Mouse (Mus musculus) T-cell, adult 2 months (primary cell): Measurements from ENCODE around the gene Pgpep1.
A peak's percentile ranks its signal among the peaks of the same experiment; 100 is the strongest.

Experiments used
- DNase-seq: peaks from one replicate; pipeline ENCODE4 v3.0.0; 2022; ENCODE audit warnings: low spot score

Pgpep1 gene

DNA sequence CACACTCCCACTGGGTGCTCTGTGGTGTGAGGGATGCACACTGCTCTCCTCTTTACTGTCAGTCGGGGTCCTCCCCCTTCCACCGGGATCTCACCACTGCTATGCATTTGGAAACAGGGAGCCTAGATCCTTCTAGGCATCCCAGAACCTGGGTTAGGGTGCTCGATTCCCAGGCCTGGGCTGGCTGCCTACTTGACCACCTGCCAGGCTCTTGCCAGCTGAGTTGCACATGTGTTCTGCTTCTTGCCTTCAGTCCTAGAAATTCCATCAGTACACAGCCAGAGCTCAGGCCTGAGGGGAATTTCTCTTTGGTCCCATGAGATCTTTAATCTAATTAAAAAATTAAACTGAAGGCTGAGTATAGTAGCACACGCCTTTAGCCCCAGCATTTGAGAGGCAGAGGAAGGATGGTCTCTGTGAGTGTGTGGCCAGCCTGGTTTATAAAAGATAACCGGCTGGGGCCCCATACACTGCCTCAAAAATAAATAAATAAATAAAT is 29.8 kb upstream of the Pgpep1 start:
- no peak for DNase-seq

DNA sequence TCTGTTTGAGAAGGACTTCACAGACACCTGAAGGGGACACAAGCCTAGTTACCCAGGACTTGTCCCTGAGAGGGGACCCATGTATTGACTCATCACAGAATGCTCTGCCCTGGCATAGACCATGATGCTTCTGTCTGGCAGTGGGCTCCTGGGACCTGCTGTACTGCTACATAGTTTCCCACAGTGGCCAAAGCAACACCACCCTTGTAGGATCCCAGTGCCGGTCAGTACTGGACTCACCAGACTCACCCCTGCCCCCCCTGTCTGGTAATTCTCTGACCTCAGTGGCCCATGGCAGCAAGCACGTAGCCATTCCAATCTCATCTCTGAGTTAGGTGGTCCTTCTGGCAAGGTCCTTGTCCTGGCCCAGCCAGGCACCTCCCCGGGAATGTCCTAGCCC is 27.9 kb upstream of the Pgpep1 start:
- no peak for DNase-seq

DNA sequence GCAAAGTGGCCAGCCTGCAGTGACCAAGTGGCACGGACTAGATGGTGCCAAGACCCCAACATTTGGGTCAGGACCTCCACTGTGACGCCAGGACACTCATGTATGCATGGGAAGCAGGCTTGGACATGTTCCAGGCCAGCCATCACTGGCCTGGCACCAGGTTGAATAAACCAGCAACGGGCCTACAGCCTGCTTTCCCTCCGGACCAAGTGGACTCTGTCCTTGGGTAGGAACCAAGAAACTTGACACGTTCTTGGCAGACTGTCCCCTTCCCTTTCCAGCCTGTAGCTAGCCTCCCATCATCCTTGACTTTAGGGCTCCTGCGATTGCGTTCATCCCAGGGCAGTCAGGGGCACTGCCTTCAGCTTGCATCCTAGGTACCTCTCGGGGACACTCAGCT is 27.4 kb upstream of the Pgpep1 start:
- no peak for DNase-seq

DNA sequence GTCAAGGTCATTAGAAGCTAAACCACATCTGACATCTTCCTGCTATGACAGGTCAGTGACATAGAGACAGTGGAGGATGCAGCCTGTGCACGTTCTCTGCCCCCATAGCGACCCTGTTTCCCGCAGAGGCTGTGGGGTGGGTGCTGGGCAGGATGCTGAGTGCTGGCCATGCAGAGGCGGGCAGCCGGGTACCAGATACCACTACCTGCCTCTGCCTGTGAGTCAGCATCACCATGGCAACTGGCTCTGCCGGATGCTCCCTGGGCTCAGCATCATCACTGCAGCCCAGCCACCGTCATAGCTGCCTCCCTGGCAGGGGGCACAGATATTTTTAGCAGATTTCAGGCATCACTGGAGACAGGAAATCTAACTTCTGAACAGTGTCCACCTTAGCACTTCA is 24.1 kb upstream of the Pgpep1 start:
- peak; percentile 61 for DNase-seq

DNA sequence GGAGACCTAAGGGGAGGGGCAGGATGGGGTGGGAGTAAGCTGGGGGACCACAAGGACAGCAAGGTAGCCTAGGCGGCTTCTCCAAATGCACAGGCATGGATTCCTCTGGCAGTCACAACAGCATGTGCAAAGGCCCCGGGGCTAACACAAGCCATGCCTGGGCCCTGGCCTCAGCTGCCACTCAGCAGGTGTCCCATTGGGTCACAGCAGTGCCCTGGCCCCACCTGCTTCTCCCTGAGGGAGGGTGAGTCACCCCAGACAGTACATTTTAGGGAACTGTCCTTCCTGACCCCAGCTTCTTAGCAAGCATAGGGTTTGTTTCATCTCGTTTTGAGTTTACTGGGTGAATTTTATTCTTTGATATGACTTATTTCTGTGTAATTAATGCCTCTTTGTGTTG is 22.5 kb upstream of the Pgpep1 start:
- no peak for DNase-seq

DNA sequence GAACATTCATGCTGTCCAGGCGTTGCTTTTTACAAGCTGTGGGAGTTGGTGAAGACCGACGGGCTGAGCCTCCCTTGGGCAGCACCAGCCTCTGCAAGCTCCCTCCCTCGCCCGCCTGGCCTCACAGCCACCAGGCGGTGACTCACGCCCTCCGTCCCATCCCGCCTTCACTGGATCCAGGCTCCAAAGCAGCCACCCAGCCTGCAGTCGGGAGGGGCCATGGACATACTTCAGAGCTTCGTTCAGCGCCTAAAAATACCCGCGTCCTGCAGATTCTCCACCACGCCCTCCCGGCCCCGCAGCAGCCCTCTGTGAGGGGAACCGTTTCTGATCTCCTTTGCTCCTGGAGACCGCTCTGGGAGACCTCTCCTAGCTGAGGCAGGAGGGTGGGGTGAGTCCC is 22.0 kb upstream of the Pgpep1 start:
- DNase-seq = no peak

DNA sequence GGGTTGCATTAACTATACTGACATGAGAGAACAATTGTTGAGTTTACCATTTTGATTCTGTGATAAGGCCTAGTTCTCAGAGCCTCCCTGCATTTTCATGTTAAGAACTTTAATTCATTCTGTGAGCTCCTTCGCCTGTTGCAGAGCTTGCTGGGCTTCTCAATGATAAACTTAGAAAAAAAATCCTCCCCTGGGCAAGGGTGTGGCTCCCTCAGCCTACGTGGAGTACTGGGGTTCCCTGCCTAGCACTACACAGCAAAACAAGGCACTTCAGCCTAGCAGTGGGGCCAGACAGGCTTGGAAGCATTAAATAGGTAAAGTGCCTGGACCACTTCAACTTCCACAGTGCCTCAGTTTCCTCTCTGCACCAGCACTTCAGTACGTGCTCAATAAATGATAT is 21.2 kb upstream of the Pgpep1 start:
- DNase-seq = no peak

DNA sequence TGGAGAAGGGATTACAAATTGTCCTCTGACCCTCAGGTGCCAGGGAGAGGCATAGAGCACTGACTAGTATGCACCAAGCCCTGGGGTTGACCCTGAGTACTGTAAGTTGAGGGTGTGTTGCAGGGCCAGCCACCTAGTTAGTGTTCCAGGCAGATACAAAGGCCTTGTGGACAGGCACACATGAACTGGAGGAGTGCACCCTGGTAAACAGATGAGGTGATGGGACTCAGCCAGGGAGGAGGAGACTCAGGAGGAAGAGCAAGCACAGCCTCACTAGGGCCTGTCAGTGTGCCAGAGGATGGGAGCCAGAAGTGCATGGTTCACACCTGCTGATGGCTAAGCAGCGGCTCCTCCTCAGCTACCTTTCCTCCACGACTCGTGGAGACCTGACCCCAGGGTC is 19.9 kb upstream of the Pgpep1 start:
- DNase-seq = no peak

DNA sequence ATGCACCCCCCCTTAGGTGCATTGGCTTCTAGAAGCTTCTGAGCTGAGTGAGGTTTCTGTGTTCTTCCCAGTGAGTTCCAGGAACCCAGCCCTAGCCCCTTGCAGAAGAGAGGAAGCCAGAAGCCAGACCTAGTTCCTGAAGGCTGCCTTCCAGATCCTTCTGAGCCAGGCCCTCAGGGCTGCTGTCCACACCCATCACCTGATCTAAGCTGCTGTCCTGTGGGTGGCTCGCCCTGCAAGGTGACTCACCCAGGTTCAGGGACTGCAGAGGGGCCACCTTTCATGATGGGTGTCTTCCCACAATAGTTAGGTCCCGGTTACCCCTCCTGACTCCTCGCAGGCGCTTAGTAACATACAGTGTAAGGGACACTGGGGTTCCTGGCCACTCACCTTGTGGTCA is 19.2 kb upstream of the Pgpep1 start:
- no peak for DNase-seq

DNA sequence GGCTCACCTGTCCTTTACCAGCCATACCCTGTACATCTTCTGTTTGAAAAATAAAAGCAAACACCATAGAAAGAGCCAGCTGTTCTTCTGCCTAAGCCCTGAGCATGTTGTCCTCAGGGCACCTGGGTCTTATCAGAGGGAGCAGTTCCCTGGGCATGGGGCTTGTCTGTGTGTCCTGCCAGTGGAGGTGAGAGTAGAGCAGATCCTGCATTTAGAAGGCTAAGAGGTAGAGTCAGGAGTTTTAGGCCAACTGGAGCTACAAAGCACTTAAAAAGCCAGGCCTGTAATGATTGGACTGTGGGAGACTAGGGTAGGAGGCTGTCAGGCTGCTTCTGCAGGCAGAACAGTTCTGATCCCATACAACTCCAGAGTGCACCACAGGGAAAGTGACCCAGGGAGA is 18.5 kb upstream of the Pgpep1 start:
- DNase-seq = no peak

DNA sequence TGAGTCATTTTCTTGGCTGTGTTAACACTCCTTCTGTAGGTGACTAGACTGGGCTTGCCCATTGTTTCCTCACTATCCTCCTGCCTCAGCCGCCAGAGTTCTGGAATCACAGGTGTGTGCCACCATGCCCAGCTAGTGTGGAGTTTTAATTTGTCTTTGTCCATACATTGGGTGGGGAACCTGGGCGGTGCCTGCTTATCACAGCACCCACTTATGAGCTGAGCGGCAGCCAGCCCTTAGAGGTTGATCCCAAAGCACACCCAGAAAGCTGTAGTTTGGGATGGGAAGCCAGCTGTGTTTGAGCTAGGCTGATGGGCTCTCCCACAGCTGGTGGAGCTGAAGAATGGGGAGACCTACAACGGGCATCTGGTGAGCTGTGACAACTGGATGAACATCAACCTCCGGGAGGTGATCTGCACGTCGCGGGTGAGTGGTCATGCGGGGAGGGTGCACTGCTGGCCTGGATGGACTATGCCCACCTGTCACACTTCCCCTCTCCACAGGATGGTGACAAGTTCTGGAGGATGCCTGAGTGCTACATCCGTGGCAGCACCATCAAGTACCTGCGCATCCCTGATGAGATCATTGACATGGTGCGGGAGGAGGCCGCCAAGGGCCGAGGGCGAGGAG is 17.4 kb upstream of the Pgpep1 start:
- no peak for DNase-seq

DNA sequence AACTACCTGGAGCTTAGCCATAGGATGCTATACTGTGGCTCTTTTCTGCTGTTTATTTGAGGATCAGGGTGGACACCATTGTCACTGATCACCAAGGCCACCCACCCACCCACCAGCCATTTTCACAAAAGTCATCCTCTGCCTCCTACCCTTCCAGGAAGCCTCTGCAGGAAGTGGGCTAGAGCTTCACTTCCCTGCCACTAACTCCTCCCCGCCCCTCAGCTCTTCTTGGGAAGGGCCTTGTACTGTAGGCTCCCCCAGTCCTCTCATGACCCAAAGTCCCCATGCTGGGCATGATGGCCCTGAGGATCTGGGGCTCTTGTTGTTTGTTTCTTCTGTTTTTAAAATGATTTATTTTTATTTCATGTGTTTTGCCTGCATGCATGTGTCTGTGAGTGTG is 15.1 kb upstream of the Pgpep1 start:
- peak; percentile 75 for DNase-seq

DNA sequence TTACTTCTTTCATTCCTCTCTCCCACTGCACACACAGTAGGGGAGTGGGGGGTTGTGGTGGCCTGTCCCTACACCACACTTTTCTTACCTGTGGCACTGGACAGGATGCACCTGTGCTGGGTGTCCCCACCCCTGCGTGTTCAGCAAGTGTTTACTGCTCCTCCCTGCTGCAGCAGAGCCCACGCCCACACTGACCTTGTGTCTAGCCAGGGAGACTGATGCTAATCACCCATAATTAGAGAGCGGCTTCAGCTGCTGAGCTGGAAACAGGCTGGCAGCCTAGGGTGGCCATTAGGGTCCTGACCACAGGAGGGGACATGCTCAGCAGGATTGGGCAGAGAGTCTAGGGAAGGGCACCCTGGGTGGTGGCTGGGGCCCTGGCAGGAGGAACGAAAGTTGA is 14.5 kb upstream of the Pgpep1 start:
- no peak for DNase-seq

DNA sequence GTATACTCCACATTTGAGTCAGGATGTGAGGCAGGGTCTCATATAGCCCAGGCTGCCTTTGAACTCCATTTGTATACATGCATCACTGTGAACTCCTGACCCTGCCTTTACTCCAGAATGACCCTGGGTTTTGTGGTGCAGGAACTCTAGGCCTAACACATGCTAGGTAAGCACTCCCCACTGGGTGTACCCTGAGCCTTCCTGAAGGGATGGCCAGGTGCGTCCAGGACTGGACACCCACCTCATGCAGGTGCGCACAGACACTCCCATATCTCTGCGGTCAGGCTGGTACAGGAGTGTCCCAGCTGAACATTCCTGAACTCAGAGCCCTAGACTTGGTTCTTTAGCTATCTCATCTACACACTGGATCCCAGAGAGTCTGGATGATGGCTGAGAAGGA is 13.9 kb upstream of the Pgpep1 start:
- DNase-seq = no peak

DNA sequence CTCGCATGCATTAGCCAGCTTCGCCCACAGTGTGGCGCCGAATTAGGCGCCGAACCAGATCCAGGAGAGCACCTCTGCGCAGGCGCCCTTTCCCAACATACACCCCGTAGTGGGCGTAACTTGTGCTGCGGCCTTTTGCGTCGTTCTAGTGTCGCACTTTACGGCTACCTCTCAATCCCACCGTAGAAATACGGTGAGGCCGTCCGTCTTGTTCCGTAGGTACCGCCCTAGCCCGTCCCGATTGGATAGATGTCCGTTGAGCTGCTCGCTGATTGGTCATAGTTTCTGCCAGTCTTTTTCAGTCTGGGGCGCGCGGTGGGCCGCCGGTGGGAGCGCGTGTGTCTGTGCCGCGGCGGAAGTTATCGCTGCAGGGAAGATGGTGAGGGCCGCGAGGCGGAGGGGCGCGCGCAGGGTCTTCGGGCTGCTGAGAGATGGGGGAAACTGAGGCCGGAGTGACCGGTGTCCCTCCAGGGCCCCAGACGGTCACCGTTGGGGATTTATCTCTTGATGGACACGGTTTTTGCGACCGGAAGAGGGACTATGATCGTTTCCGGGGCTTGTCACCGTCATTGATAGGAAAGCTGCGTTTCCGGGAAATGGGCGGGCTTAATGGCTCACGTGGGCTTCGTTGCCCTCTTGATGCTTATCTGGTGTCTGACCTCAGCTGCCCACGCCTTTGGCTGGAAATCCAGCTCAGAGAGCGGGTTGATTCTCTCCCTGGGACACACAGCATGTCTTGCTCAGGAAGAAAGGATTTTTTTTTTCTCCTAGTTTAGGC is 13.1 kb upstream of the Pgpep1 start, which contains the start of gene Lsm4:
TSS of gene Lsm4 (plus strand) at position 170 of the 778 bp plus-strand sequence.
- DNase-seq = peak; percentile 98

DNA sequence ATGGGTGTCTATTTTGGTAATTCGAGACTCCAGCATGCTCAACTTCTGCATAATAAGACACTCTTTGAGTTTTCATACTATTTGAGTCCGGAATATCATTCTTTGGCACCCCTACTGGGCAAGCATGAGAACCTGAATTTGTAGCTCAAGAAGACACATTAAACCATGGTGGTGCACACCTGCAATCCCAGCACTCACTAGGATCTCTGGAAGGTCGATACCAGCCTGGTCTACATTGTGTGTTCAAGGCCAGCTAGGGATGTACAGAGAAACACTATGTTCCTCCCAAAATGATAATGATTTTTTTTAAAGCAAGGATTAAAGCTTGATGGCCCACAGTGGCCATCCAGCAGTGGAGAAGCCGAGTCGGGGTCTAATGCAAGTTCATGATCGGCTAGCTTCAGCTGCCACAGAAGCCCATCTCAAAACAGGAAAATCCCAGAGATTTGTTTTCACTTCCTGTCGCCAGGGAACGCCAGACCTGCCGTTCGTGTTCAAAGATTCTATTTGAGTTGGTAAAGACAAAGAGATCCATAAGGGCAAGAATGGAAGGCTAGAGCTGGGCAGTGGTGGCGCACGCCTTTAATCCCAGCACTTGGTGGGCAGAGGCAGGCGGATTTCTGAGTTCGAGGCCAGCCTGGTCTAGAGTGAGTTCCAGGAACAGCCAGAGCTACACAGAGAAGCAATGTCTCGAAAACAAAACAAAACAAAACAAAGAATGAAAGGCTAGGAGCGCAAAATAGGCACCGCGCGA is 12.3 kb upstream of the Pgpep1 start:
- DNase-seq = no peak

DNA sequence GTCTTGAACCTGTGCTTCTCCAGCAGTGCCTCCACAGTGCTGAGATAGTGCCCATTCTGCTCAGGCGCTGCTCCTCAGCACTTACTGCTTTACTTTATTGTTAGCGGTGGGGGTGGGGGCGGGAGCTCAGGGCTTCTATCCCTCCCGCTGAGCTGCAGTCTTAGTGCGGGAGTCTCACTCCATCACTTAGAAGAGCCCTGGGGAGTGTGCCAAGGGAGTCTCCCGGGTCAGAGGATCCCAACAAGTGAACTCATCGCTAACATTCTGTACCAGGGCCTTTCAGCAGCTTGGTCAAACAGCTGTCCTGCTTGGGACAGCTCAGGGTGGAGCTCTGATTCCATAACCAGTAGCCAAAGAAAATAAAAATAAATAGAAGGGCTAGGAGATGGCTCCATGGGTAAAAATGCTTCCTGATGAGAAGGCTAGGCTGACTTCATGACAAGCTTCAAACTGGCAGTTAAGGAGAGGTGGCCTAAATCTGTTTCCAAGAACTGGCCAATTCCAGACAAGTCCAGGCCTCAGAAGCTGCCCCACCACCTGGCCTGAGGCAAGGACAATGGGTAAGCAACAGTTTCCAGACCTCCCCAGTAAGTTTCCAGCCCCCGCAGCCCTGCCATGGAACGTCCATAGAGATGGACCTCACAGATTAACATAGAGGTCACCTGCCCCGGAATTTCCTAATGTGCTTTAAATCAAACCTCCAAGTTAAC is 11.6 kb upstream of the Pgpep1 start:
- no peak for DNase-seq

DNA sequence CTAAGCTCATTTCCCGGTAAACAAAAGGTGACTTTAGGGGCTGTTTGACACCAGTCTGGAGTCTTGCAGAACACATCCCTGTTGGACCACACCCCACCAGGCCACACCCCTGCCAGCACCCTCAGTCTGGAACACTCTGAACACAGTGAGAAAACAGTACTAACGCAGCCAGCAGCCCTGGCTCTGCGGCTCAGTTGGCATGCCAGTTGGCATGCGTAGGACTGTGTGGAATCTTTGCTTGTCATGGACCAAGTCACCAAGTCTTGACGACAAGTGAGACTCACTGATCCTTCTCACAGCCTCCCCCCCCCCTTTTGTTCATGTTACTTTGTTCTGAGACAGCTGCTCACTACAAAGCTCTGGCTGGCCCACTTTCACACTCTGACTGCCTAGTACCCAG is 6.9 kb upstream of the Pgpep1 start:
- no peak for DNase-seq

DNA sequence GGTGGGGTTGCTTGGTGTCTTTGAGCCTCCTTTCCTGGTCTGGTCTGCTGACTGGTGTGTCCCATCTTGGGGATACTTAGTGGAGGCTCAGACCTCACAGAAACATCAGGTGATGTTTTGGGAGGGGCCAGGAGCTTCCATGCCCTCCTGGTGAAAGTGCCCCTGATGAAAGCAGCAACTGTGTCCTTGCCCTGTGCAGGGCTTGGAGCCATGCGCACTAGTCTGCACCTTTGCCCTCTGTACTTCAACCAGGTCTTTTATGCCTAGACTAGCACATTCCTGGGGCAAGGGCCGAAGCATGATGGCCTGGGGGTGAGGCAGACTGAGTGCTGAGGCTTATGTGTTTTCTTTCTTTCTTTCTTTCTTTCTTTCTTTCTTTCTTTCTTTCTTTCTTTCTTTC is 5.4 kb upstream of the Pgpep1 start:
- DNase-seq = no peak

DNA sequence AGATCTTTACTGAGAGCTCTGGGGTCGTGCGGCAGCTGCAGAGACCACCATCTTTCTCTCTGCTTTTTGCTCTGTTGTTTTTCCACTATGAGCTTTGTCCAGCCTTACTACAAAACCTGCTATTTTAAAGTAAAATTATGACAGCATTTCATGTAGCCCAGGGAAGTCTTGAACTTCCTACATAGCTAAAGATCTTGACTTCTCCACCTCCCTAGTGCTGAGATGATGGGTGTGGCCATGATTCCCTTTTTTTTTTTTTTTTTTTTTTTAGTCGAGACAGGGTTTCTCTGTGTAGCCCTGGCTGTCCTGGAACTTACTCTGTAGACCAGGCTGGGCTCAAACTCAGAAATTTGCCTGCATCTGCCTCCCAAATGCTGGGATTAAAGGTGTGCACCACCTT is 4.4 kb upstream of the Pgpep1 start:
- no peak for DNase-seq

DNA sequence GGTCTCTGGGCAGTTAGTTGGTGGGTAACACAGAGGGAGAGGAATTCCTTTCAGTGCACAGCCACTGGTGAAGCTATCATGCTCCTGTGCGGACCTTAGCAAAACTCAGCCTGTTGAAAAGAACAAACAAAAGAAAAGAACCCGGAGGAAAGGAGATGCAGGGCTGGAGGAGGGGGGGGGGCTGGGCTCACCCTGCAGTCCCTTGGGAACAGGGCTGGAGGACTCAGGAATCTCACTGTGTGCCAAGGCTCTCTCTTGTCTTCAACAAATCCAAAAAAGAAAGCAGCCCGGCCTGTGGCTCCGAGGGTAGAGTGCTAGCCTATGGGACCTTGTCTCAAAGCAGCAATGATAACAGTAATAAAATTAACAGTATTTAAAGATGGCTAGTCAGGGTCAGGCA is 3.5 kb upstream of the Pgpep1 start:
- DNase-seq = no peak

DNA sequence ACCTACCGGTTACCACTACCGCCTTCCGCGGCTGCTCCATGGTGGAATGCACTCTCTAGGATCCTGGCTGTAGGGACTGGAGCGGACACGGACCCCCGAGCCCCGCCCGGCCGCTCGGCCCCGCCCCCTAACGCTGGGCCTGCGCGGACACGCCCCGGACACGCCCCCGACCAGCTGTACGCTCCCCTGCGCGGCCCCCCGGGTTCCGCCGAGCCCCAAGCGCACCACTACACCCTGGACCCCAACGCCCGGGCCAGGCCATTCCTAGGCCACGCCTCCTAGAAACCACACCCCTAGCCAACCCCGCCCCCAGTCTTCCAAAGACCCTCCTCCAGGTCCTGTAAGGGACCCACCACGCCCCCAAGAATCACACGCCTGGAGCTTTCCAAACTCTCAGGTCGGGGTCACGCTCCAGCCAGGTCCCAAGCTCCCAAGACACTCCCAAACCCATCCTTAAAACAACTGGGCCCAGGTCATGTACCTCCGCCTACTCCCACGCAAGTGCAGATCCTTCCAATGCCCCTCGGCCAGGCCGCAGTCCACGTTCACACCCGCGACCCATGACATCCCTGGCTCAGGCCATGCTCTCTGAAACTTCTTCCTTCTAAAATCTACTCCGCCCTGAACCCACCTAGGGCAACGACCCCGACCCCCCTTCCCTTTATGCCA is 450 bp downstream of the Pgpep1 start:
- peak; percentile 58 for DNase-seq
